Mouse (Mus musculus) heart, adult 2 months (tissue): ENCODE data around the gene Nr1h4. TPM values are rescaled to one million over a fixed set of nuclear protein-coding genes. Genes with fewer than 3 reads are reported as not detected.
A peak's percentile ranks its signal among the peaks of the same experiment; 100 is the strongest.

Source experiments
- DNase-seq, 2 experiments: peaks; one replicate each; pipeline ENCODE4 v3.0.0; 2021
- H3K27ac ChIP-seq: fragments of 200-600 bp; 2 replicates; pipeline ENCODE4 v1.8.1; 2022
- H3K27me3 ChIP-seq: fragments of 200-500 bp; 2 replicates; pipeline ENCODE4 v1.6.1; 2012; ENCODE audit warnings: mild to moderate bottlenecking, low read length, inconsistent platforms, mixed read lengths; ENCODE audit not compliant: control insufficient read depth, insufficient read depth
- H3K36me3 ChIP-seq: fragments of 200-500 bp; 2 replicates; pipeline ENCODE4 v1.6.1; 2012; ENCODE audit warnings: low read length, inconsistent platforms; ENCODE audit not compliant: control insufficient read depth, insufficient read depth
- H3K4me1 ChIP-seq: fragments of 200-500 bp; 2 replicates; pipeline ENCODE4 v1.6.1; 2011; ENCODE audit warnings: low read length; ENCODE audit not compliant: control insufficient read depth, insufficient read depth
- H3K4me3 ChIP-seq: fragments of 200-600 bp; 2 replicates; pipeline ENCODE4 v1.8.1; 2022
- H3K79me2 ChIP-seq: fragments of 200-500 bp; replicated peaks from 2 replicates; pipeline ENCODE4 v1.6.1; 2012; ENCODE audit warnings: mild to moderate bottlenecking, inconsistent platforms, low read length, moderate library complexity, mixed read lengths; ENCODE audit not compliant: control insufficient read depth, insufficient read depth
- H3K9ac ChIP-seq: fragments of 200-500 bp; 2 replicates; pipeline ENCODE4 v1.6.1; 2012; ENCODE audit warnings: low read depth, mild to moderate bottlenecking, control low read depth, inconsistent platforms, low read length, mixed read lengths
- CTCF ChIP-seq: fragments of 200-600 bp; IDR thresholded peaks from 2 replicates; pipeline ENCODE4 v1.8.1; 2022; ENCODE audit warnings: antibody characterized with exemption, mild to moderate bottlenecking, moderate library complexity
- EP300 ChIP-seq: fragments of 200-500 bp; IDR thresholded peaks from 2 replicates; pipeline ENCODE4 v1.6.1; 2011; ENCODE audit warnings: low read depth, low read length, control low read depth; ENCODE audit not compliant: insufficient read depth
- POLR2A ChIP-seq: fragments of 200-500 bp; IDR thresholded peaks from 2 replicates; pipeline ENCODE4 v1.6.1; 2011; ENCODE audit warnings: mild to moderate bottlenecking, low read depth, low read length, control low read depth; ENCODE audit not compliant: insufficient read depth
- WGBS: fragments of 180-500 bp; shearing (Covaris S2); methylation state at CpG from one replicate; pipeline ENCODE4 v1.1.7; 2018; 5-methylcytosine and 5-hydroxymethylcytosine counted together
- intact Hi-C: fragments of 180-260 bp; cut with DNase I; formaldehyde crosslinking; loops from one replicate; pipeline ENCODE4 v1.15.1; 2025
- long read RNA-seq: library from polyadenylated mRNA; stranded (forward); transcript quantifications from one replicate; pipeline ENCODE4 v2.0.0, GENCODE M21; 2021
- polyA plus RNA-seq: library from polyadenylated mRNA; depleted of rRNA; stranded (reverse); fragments of >200 nt; gene quantifications from 2 replicates; pipeline ENCODE4 v1.2.3, GENCODE M21; 2012; rRNA removed
- total RNA-seq, 2 experiments: library from RNA; stranded (reverse); gene quantifications; 2 replicates each; pipeline ENCODE4 v1.2.3; 2021

Nr1h4 gene
- total RNA-seq (under 1 TPM; 0.23 to 0.48 TPM), polyA plus RNA-seq (0.20 and 0.61 TPM in 2 replicates)
- long read RNA-seq: 0 reads

DNA sequence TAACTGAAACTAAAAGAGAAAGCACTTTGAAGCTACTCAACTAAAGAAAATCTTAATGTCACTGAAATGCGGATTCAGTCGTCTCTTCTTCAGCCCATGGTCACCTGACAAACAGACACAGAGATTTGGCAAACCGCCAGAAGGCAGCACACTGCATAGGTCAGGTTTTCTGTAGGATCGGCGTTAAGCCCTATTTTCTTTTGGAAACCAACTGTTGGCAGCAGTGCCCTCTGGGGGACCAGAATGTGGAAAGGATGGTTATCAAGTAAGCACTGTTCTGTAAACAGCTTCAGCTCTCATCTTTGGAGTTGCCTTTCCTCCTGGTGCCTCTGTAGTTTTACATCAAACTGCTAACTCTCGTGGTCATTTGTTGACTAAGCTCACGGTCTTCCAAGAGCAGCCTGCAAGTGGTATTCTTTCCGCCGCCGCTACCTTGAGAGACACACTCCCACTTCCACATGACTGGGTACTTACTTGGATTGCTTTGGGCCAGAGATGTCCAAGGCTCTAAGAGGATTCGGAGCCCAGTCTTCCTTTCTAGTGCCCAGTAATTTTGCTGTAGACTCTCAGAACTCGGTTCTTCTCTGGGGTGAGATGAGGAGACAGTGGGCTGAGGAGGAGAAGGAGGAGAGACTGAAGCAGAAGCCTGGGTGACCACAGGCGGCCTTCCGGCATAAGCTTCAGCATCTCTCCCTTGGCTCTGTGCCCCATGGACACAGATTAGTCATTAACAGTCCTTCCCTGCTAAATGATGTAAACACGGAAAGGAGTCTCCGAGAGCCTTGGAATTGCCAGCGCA, at the start of gene Nr1h4:
Gene Nr1h4, minus strand, starts transcription at position 657 of the 799 bp plus-strand sequence.
- peaks cover 2% of the 10 kb centered on the region for H3K4me1 ChIP-seq
- peak within 1 kb of the TSS; percentile 38 for H3K27ac ChIP-seq
- intact Hi-C loops: no loop called here
- TF ChIP-seq POLR2A: no peak
- no peak for TF ChIP-seq EP300
- TF ChIP-seq CTCF: no peak
- peaks cover 1% of the 10 kb centered on the region; the same call in 1 of the 2 replicates for H3K79me2 ChIP-seq
- H3K27me3 ChIP-seq: 0 out of 2 replicates have a peak, but pooled peaks cover 2% of the 10 kb centered on the region
- H3K36me3 ChIP-seq: no peaks in the 10 kb centered on the region
- 39% methylated on average over 17 of the region's 17 CpGs for WGBS
- H3K4me3 ChIP-seq: peak within 1 kb of the TSS; percentile 10; the same call in 1 of the 2 replicates
- H3K9ac ChIP-seq: no peak within 1 kb of the TSS
- peak; percentile 41 to 61 for DNase-seq

DNA sequence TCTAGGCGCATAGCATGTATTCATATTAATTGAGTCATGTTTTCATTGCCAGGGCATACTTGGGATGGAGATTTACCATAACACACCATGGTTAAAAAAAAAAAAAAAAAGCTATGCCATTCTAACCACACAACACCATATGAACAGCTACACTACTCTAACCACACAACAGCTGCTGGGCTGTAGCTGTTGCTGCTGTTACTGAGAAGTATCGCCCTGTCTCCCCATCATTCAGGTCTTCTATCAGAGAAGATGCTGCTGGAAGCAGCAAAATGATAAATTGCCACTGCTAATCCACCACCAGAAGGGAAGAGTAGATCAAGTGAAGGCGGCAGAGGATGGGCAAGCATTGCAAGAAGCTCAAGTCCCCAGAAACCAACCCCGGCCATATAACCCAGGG, 45.4 kb upstream of the Nr1h4 start:
- no peak overlapping the region for H3K9ac ChIP-seq
- no peaks in the 10 kb centered on the region for H3K79me2 ChIP-seq
- H3K4me3 ChIP-seq: no peak overlapping the region
- H3K27ac ChIP-seq: no peak overlapping the region
- H3K4me1 ChIP-seq: no peaks in the 10 kb centered on the region
- intact Hi-C loops: no loop called here
- no peak for TF ChIP-seq EP300
- no peak for TF ChIP-seq POLR2A
- TF ChIP-seq CTCF: no peak
- H3K27me3 ChIP-seq: no peaks in the 10 kb centered on the region
- DNase-seq: no peak
- WGBS: 90% methylated on average over 4 of the region's 4 CpGs
- H3K36me3 ChIP-seq: no peaks in the 10 kb centered on the region

DNA sequence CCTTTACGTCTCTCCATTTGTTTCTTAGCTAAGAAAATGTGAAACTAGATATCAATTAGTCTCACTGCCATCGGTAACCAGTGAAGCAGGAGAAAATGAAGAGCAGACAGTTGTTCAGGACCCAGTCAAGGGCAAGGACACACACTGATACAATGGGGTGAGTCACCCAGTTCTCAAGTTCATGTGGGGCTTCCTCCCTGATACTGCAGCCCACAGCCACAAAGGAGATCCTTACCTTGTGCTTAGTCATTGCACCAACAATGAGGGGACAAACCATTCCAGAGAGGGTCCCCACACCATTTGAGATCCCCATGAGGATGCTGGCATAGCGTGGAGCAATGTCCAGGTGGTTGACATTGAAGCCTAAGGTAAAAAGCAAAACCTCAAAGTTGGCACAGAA, 44.3 kb upstream of the Nr1h4 start:
- Histone ChIP-seq H3K9ac (no peak overlapping the region), H3K4me1 (no peaks in the 10 kb centered on the region), H3K36me3 (no peaks in the 10 kb centered on the region), H3K4me3 (no peak overlapping the region), H3K27ac (no peak overlapping the region), H3K79me2 (no peaks in the 10 kb centered on the region), H3K27me3 (no peaks in the 10 kb centered on the region)
- intact Hi-C loops: no loop called here
- DNase-seq: no peak
- WGBS: 86% methylated on average over 3 of the region's 3 CpGs
- TF ChIP-seq POLR2A (no peak), EP300 (no peak), CTCF (no peak)

DNA sequence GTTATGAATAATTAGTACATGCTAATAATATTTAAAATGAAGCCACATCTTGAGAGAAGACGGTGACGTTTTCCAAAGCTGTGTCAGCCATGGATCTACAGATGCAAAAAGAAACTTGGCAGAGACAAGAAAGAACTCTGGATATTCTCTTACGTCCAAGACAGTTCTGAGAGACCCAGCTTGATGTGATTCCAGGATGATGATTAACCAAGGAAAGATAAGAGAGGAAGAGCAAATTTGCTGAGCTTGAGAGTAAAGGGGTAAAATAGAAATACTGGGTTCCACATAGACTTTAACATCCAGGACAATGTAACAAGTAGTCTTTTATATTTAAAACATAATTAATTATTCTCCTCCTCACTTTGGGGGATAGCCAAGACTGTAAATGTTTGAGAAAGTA, 40.0 kb upstream of the Nr1h4 start:
- H3K4me1 ChIP-seq: no peaks in the 10 kb centered on the region
- H3K4me3 ChIP-seq: no peak overlapping the region
- no peak overlapping the region for H3K9ac ChIP-seq
- no peak for DNase-seq
- no peak for TF ChIP-seq POLR2A
- TF ChIP-seq CTCF: no peak
- no peak for TF ChIP-seq EP300
- intact Hi-C loops: no loop called here
- no peaks in the 10 kb centered on the region for H3K79me2 ChIP-seq
- no peak overlapping the region for H3K27ac ChIP-seq
- 45% methylated on average over 3 of the region's 3 CpGs for WGBS
- no peaks in the 10 kb centered on the region for H3K27me3 ChIP-seq
- H3K36me3 ChIP-seq: no peaks in the 10 kb centered on the region

DNA sequence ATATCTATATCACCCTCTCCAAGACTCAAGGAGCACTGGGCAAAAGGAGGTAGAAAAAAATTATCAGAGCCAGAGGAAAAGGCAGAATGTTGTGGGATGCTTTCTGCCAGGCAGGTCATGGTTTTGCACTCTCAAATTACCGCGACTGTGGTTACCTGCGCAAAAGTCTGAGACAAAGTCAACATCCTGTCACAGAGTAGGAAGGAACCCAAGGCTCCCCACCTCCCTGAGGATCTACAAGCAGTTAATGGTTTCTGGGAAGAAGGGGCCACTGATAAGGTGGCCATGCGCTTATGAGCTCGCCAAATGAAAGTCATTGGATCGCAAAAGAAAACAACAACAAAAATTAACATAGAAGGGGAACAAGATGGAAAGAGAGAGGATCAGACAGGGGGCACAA, 39.6 kb upstream of the Nr1h4 start:
- no peak overlapping the region for H3K4me3 ChIP-seq
- intact Hi-C loops: no loop called here
- no peaks in the 10 kb centered on the region for H3K79me2 ChIP-seq
- WGBS: 74% methylated on average over 6 of the region's 6 CpGs
- H3K27me3 ChIP-seq: no peaks in the 10 kb centered on the region
- H3K9ac ChIP-seq: no peak overlapping the region
- no peaks in the 10 kb centered on the region for H3K36me3 ChIP-seq
- TF ChIP-seq CTCF (no peak), POLR2A (no peak), EP300 (no peak)
- DNase-seq: no peak
- H3K4me1 ChIP-seq: no peaks in the 10 kb centered on the region
- H3K27ac ChIP-seq: no peak overlapping the region

DNA sequence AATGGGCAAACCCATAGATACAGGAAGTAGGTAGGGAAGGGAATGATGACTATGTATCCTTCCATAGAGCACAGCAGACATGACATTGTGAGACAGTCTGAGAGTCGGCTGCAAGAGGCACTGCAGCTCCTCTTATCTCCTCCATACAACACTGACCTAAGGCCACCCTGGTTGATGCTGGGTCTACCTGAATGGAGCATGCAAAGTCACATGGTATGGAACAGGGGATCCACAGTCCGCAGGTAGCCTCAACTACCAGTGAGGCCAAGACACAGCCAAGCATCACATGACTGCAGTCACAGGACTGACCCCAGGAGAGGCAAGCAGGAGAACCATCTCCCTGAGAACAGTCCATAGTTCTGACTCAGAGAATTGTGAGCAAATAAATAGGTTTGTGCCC, 34.0 kb upstream of the Nr1h4 start:
- intact Hi-C loops: no loop called here
- Histone ChIP-seq H3K79me2 (no peaks in the 10 kb centered on the region), H3K9ac (no peak overlapping the region), H3K27me3 (no peaks in the 10 kb centered on the region), H3K27ac (no peak overlapping the region), H3K4me3 (no peak overlapping the region), H3K4me1 (no peaks in the 10 kb centered on the region), H3K36me3 (no peaks in the 10 kb centered on the region)
- no peak for DNase-seq
- TF ChIP-seq POLR2A: no peak
- TF ChIP-seq EP300: no peak
- TF ChIP-seq CTCF: no peak
- 76% methylated on average over 2 of the region's 2 CpGs for WGBS
